Mouse (Mus musculus) limb, embryonic 11.5 days (tissue): ENCODE results near the gene Traip. TPM values are rescaled to one million over a fixed set of nuclear protein-coding genes. Genes with fewer than 3 reads are reported as not detected.
"Not testable (repeated sequence)": the region's sequence is repeated elsewhere in the genome, so short reads cannot be mapped to it uniquely, and the experiment has no call there.

Experiments used
- ATAC-seq: fragments of 200-750 bp; cut with Nextera tagmentation; 2 replicates; pipeline ENCODE4 v1.8.0; 2017; ENCODE audit warnings: low read depth; ENCODE audit not compliant: insufficient number of reproducible peaks, low FRiP score, low TSS enrichment
- DNase-seq: peaks from one replicate; pipeline ENCODE4 v3.0.0-alpha.2; 2015; ENCODE audit warnings: low spot score
- H3K27ac ChIP-seq: fragments of 300-500 bp; sonication (generic); replicated peaks from 2 replicates; pipeline ENCODE4 v1.5.1; 2014; ENCODE audit warnings: low read depth, mild to moderate bottlenecking, low read length
- H3K27me3 ChIP-seq: fragments of 300-500 bp; sonication (generic); 2 replicates; pipeline ENCODE4 v1.6.1; 2014; ENCODE audit warnings: mild to moderate bottlenecking, low read length, mixed read lengths; ENCODE audit not compliant: control insufficient read depth, insufficient read depth
- H3K36me3 ChIP-seq: fragments of 300-500 bp; sonication (generic); 2 replicates; pipeline ENCODE4 v1.6.1; 2014; ENCODE audit warnings: mild to moderate bottlenecking, low read length, moderate library complexity, mixed read lengths; ENCODE audit not compliant: control insufficient read depth, insufficient read depth
- H3K4me1 ChIP-seq: fragments of 300-500 bp; sonication (generic); 2 replicates; pipeline ENCODE4 v1.6.1; 2014; ENCODE audit warnings: low read length, mixed read lengths; ENCODE audit not compliant: control insufficient read depth, insufficient read depth
- H3K4me2 ChIP-seq: fragments of 300-500 bp; sonication (generic); 2 replicates; pipeline ENCODE4 v1.6.1; 2014; ENCODE audit warnings: low read depth, mild to moderate bottlenecking, moderate library complexity; ENCODE audit not compliant: severe bottlenecking
- H3K4me3 ChIP-seq: fragments of 300-500 bp; sonication (generic); 2 replicates; pipeline ENCODE4 v1.5.1; 2014; ENCODE audit warnings: low read depth, low read length
- H3K9ac ChIP-seq: fragments of 300-500 bp; sonication (generic); 2 replicates; pipeline ENCODE4 v1.6.1; 2014; ENCODE audit warnings: mild to moderate bottlenecking, low read length
- H3K9me3 ChIP-seq: fragments of 300-500 bp; sonication (generic); 2 replicates; pipeline ENCODE4 v1.6.1; 2016; ENCODE audit warnings: low read length; ENCODE audit not compliant: control insufficient read depth
- WGBS: fragments of 180-500 bp; shearing (Covaris S2); extraction: QIAGEN DNeasy Blood & Tissue Kit; methylation state at CpG from one replicate; pipeline ENCODE4 v1.1.7; 2014; 5-methylcytosine and 5-hydroxymethylcytosine counted together
- polyA plus RNA-seq: library from polyadenylated mRNA; unstranded; fragments of >200 nt; fragmentation: Nextera tagmentation; extraction: Ambion mirVana; gene quantifications from 2 replicates; pipeline ENCODE4 v1.2.1, GENCODE M21; 2014

Traip gene
- polyA plus RNA-seq, 1 experiment from 2014 or later = 41.4 TPM

GRCm38 (mm10) chr9:108008041-108008440, 58.1 kb downstream of the Traip start:
- WGBS = 92% methylated on average over 5 of the region's 5 CpGs
- ATAC-seq = no peak

GRCm38 (mm10) chr9:108010385-108010784, 60.4 kb downstream of the Traip start:
- no peak overlapping the region for H3K4me2 ChIP-seq
- DNase-seq (no peak), ATAC-seq (no peak)
- H3K4me1 ChIP-seq = no peaks in the 10 kb centered on the region
- no peak overlapping the region for H3K27ac ChIP-seq
- no peaks in the 10 kb centered on the region for H3K9me3 ChIP-seq
- H3K9ac ChIP-seq = no peak overlapping the region
- no peak overlapping the region for H3K4me3 ChIP-seq
- H3K27me3 ChIP-seq = no peaks in the 10 kb centered on the region
- no peaks in the 10 kb centered on the region; the same call in 1 of the 2 replicates for H3K36me3 ChIP-seq

More at GRCm38 (mm10) chr9:108008041-108008440, 58.1 kb downstream of the Traip start:
- H3K4me2 ChIP-seq = no peak overlapping the region
- H3K27ac ChIP-seq = no peak overlapping the region
- H3K27me3 ChIP-seq = no peaks in the 10 kb centered on the region
- H3K9ac ChIP-seq = no peak overlapping the region
- no peak for DNase-seq
- H3K9me3 ChIP-seq = no peaks in the 10 kb centered on the region
- H3K36me3 ChIP-seq = no peaks in the 10 kb centered on the region; the same call in 1 of the 2 replicates
- peaks cover 7% of the 10 kb centered on the region; the same call in 1 of the 2 replicates for H3K4me1 ChIP-seq
- H3K4me3 ChIP-seq = no peak overlapping the region

GRCm38 (mm10) chr9:108013577-108013976, 63.6 kb downstream of the Traip start:
- not testable (repeated sequence) for H3K27ac ChIP-seq, H3K36me3 ChIP-seq, H3K4me3 ChIP-seq, H3K27me3 ChIP-seq, H3K4me1 ChIP-seq, H3K9me3 ChIP-seq, ATAC-seq, H3K9ac ChIP-seq, DNase-seq, H3K4me2 ChIP-seq
- WGBS = 100% methylated on average over 2 of the region's 2 CpGs

- 85% methylated on average over 3 of the region's 3 CpGs for WGBS
- no peaks in the 10 kb centered on the region; the same call in 1 of the 2 replicates for H3K36me3 ChIP-seq
- ATAC-seq (no peak), DNase-seq (no peak)
- H3K9ac ChIP-seq = no peak overlapping the region
- H3K27ac ChIP-seq = no peak overlapping the region
- no peaks in the 10 kb centered on the region for H3K4me1 ChIP-seq
- H3K4me2 ChIP-seq = no peak overlapping the region
- no peaks in the 10 kb centered on the region for H3K27me3 ChIP-seq
- H3K4me3 ChIP-seq = no peak overlapping the region
- H3K9me3 ChIP-seq = no peaks in the 10 kb centered on the region
Measured at GRCm38 (mm10) chr9:108017127-108017526, 67.2 kb downstream of the Traip start.

- no peak overlapping the region for H3K27ac ChIP-seq
- WGBS = 96% methylated on average over 1 of the region's 1 CpGs
- peaks cover 8% of the 10 kb centered on the region for H3K36me3 ChIP-seq
- H3K4me3 ChIP-seq = no peak overlapping the region
- no peak overlapping the region for H3K9ac ChIP-seq
- no peaks in the 10 kb centered on the region for H3K4me1 ChIP-seq
- DNase-seq (no peak), ATAC-seq (no peak)
- H3K9me3 ChIP-seq = no peaks in the 10 kb centered on the region
- no peak overlapping the region for H3K4me2 ChIP-seq
- no peaks in the 10 kb centered on the region for H3K27me3 ChIP-seq
Measured at GRCm38 (mm10) chr9:108020741-108021140, 70.8 kb downstream of the Traip start.

Other genes with a start within 250 kb of the Traip start
- gene Sema3f, start 239.7 kb upstream of the Traip start, polyA plus RNA-seq = 27.4 and 32.5 TPM in 2 replicates
- 179 and 195 TPM in 2 replicates for gene Rbm5, start 179.1 kb upstream of the Traip start, polyA plus RNA-seq
- 91.1 and 103 TPM in 2 replicates for gene Rbm6, start 76.9 kb upstream of the Traip start, polyA plus RNA-seq
- 12.4 and 12.6 TPM in 2 replicates for gene Mon1a, start 62.0 kb upstream of the Traip start, polyA plus RNA-seq
- gene Mst1r, start 43.3 kb upstream of the Traip start, polyA plus RNA-seq = 0.35 and 0.36 TPM in 2 replicates
- not detected in 2 replicates for gene Actl11, start 21.7 kb upstream of the Traip start, polyA plus RNA-seq
- gene Camkv, start 14.5 kb upstream of the Traip start, polyA plus RNA-seq = 4.4 and 4.6 TPM in 2 replicates
- gene Uba7, start 25.4 kb downstream of the Traip start, polyA plus RNA-seq = 20.1 and 23.4 TPM in 2 replicates
- gene Gm20661, start 32.9 kb downstream of the Traip start, polyA plus RNA-seq = 7.3 and 7.9 TPM in 2 replicates
- 165 and 174 TPM in 2 replicates for gene Inka1, start 35.7 kb downstream of the Traip start, polyA plus RNA-seq
- gene Cdhr4, start 42.4 kb downstream of the Traip start, polyA plus RNA-seq = 16.8 and 19.7 TPM in 2 replicates
- gene Gm20662, start 46.2 kb downstream of the Traip start, polyA plus RNA-seq = 0.87 and 0.96 TPM in 2 replicates
- gene Ip6k1, start 52.4 kb downstream of the Traip start, polyA plus RNA-seq = 30.5 and 33.0 TPM in 2 replicates
- 20.6 and 22.0 TPM in 2 replicates for gene Gmppb, start 99.1 kb downstream of the Traip start, polyA plus RNA-seq
- gene Amigo3, start 103.0 kb downstream of the Traip start, polyA plus RNA-seq = 1.7 and 1.9 TPM in 2 replicates
- gene Mst1, start 130.3 kb downstream of the Traip start, polyA plus RNA-seq = 0.37 and 1.3 TPM in 2 replicates
- gene Rnf123, start 133.2 kb downstream of the Traip start, polyA plus RNA-seq = 26.4 and 29.9 TPM in 2 replicates
- 56.3 and 63.4 TPM in 2 replicates for gene Apeh, start 144.5 kb downstream of the Traip start, polyA plus RNA-seq
- gene Bsn, start 240.2 kb downstream of the Traip start, polyA plus RNA-seq = 1.3 and 1.5 TPM in 2 replicates